Mouse (Mus musculus) heart, adult 11 months (tissue): ENCODE measurements around the gene Vdac1.
"Not testable (repeated sequence)": the region's sequence is repeated elsewhere in the genome, so short reads cannot be mapped to it uniquely, and the experiment has no call there.

Source experiments
- DNase-seq: peaks from one replicate; pipeline ENCODE4 v3.0.0; 2022

Gene Vdac1

GRCm38 (mm10) chr11:52344991-52345777, 15.5 kb upstream of the Vdac1 start:
- DNase-seq: no peak

GRCm38 (mm10) chr11:52345939-52346634, 14.6 kb upstream of the Vdac1 start:
- DNase-seq: peak; percentile 96

GRCm38 (mm10) chr11:52346635-52347005, 14.0 kb upstream of the Vdac1 start:
- DNase-seq: peak; percentile 93

GRCm38 (mm10) chr11:52348156-52348555, 12.5 kb upstream of the Vdac1 start:
- DNase-seq: no peak

GRCm38 (mm10) chr11:52348724-52349123, 11.9 kb upstream of the Vdac1 start:
- no peak for DNase-seq

GRCm38 (mm10) chr11:52350924-52351323, 9.7 kb upstream of the Vdac1 start:
- peak; percentile 92 for DNase-seq

GRCm38 (mm10) chr11:52352271-52352670, 8.4 kb upstream of the Vdac1 start:
- DNase-seq: no peak

- DNase-seq: no peak
Measured at GRCm38 (mm10) chr11:52354644-52355043, 6.0 kb upstream of the Vdac1 start.

- no peak for DNase-seq
Measured at GRCm38 (mm10) chr11:52355601-52356000, 5.1 kb upstream of the Vdac1 start.

GRCm38 (mm10) chr11:52357091-52357490, 3.6 kb upstream of the Vdac1 start:
- not testable (repeated sequence) for DNase-seq

GRCm38 (mm10) chr11:52358520-52358919, 2.1 kb upstream of the Vdac1 start:
- peak; percentile 97 for DNase-seq

- DNase-seq: peak; percentile 98
Measured at GRCm38 (mm10) chr11:52359686-52360470, 782 bp upstream of the Vdac1 start.

- no peak for DNase-seq
Measured at GRCm38 (mm10) chr11:52361287-52361921, 744 bp downstream of the Vdac1 start.

- no peak for DNase-seq
Measured at GRCm38 (mm10) chr11:52364376-52364775, 3.7 kb downstream of the Vdac1 start.

- peak; percentile 98 for DNase-seq
Measured at GRCm38 (mm10) chr11:52365143-52365542, 4.5 kb downstream of the Vdac1 start.

- no peak for DNase-seq
Measured at GRCm38 (mm10) chr11:52366358-52366757, 5.7 kb downstream of the Vdac1 start.

GRCm38 (mm10) chr11:52368176-52368985, 7.7 kb downstream of the Vdac1 start:
- no peak for DNase-seq

GRCm38 (mm10) chr11:52369252-52370134, 8.8 kb downstream of the Vdac1 start:
- DNase-seq: no peak

- DNase-seq: no peak
Measured at GRCm38 (mm10) chr11:52370135-52370452, 9.4 kb downstream of the Vdac1 start.

GRCm38 (mm10) chr11:52370538-52370937, 9.9 kb downstream of the Vdac1 start:
- peak; percentile 93 for DNase-seq

GRCm38 (mm10) chr11:52373841-52374240, 13.2 kb downstream of the Vdac1 start:
- DNase-seq: peak; percentile 94
